In genomic region chr11:21658985-21659384, GRCm38 (mm10) we compare ENCODE assay signal across 9 mouse cellular contexts.
DNase-seq lines count a peak whose midpoint lies in the region; ATAC-seq and TF ChIP-seq lines count a peak whose summit lies in the region.
"Had no signal": no experiment of that assay in that cellular context is flagged by ENCODE, and none has a peak within 500 bp of the region (broad histone marks: within the 10 kb centered on the region; RNA-seq: fewer than 3 reads in every experiment).

No protein-coding gene starts in this region.

- no peaks in the 10 kb centered on the region for H3K4me1 ChIP-seq in forebrain, embryonic 13.5 days
- H3K4me1 ChIP-seq in forebrain, embryonic 10.5 days, result peaks cover 3% of the 10 kb centered on the region; the same call in 1 of the 2 replicates
- H3K4me1 ChIP-seq in lung, postnatal 0 days (ENCODE audit: insufficient read depth, low read depth, low read length), result no peaks in the 10 kb centered on the region
- no peaks in the 10 kb centered on the region for H3K4me1 ChIP-seq in lung, adult 2 months (ENCODE audit: control insufficient read depth, insufficient read depth, low read length)
- H3K4me1 ChIP-seq: heart, embryonic 15.5 days had no signal

- no peak for DNase-seq in forebrain, embryonic 10.5 days (ENCODE audit: extremely low spot score, low spot score)
- DNase-seq in lung, postnatal 0 days (ENCODE audit: low spot score), result peak; percentile 59
- no peak for DNase-seq in lung, adult 2 months
- DNase-seq in brain, embryonic 14.5 days (ENCODE audit: low read depth), result peak; percentile 79
- DNase-seq in left cerebral cortex, postnatal 4 days, result peak; percentile 22
- DNase-seq in gastrocnemius, postnatal 36 days, result no peak
- no peak for DNase-seq in thymus, adult 18-20 months

- 69% methylated on average over 3 of the region's 3 CpGs for WGBS in forebrain, embryonic 13.5 days
- 72% methylated on average over 3 of the region's 3 CpGs for WGBS in forebrain, embryonic 10.5 days
- WGBS in lung, postnatal 0 days, result 65% methylated on average over 3 of the region's 3 CpGs
- 73% methylated on average over 3 of the region's 3 CpGs for WGBS in lung, adult 2 months

- no peaks in the 10 kb centered on the region for H3K36me3 ChIP-seq in forebrain, embryonic 13.5 days (ENCODE audit: poor library complexity, severe bottlenecking)
- H3K36me3 ChIP-seq in forebrain, embryonic 10.5 days (replicated peaks), result no peaks in the 10 kb centered on the region
- no peaks in the 10 kb centered on the region for H3K36me3 ChIP-seq in lung, postnatal 0 days (ENCODE audit: insufficient read depth, low read length)
- H3K36me3 ChIP-seq: heart, embryonic 15.5 days had no signal

- H3K27ac ChIP-seq in forebrain, embryonic 13.5 days, result no peak overlapping the region
- no peak overlapping the region for H3K27ac ChIP-seq in forebrain, embryonic 10.5 days
- H3K27ac ChIP-seq in lung, postnatal 0 days (ENCODE audit: low read length), result no peak overlapping the region
- H3K27ac ChIP-seq: heart, embryonic 15.5 days had no signal

- no peaks in the 10 kb centered on the region for H3K27me3 ChIP-seq in forebrain, embryonic 13.5 days
- H3K27me3 ChIP-seq in forebrain, embryonic 10.5 days (ENCODE audit: poor library complexity, severe bottlenecking), result no peaks in the 10 kb centered on the region
- no peaks in the 10 kb centered on the region for H3K27me3 ChIP-seq in lung, postnatal 0 days (replicated peaks; ENCODE audit: insufficient read depth, low read length)
- H3K27me3 ChIP-seq: heart, embryonic 15.5 days had no signal

- peak; percentile 61; the same call in 1 of the 2 replicates for ATAC-seq in forebrain, embryonic 13.5 days
- no peak for ATAC-seq in lung, postnatal 0 days

- intact Hi-C loops in left cerebral cortex, postnatal 4 days (cut with DNase I), result no loop called here
- intact Hi-C loops in gastrocnemius, postnatal 36 days (cut with DNase I), result loop anchor here (2.0 to 10.0 kb wide), 2 partner anchors 26 to 546 kb away; no protein-coding TSS in a partner anchor

- no peaks in the 10 kb centered on the region for H3K9me3 ChIP-seq in forebrain, embryonic 13.5 days (replicated peaks)
- no peaks in the 10 kb centered on the region for H3K9me3 ChIP-seq in forebrain, embryonic 10.5 days
- no peaks in the 10 kb centered on the region for H3K9me3 ChIP-seq in lung, postnatal 0 days (ENCODE audit: low read length)
- H3K9me3 ChIP-seq: heart, embryonic 15.5 days had no signal

- TF ChIP-seq CTCF in lung, postnatal 0 days (IDR thresholded peaks at IDR 0.05), result peak; percentile 57
- no peak for TF ChIP-seq CTCF in lung, adult 2 months (IDR thresholded peaks at IDR 0.05; ENCODE audit: insufficient read depth, low read length)
- TF ChIP-seq CTCF in brain, embryonic 14.5 days (IDR thresholded peaks at IDR 0.05; ENCODE audit: borderline replicate concordance, extremely low read depth, insufficient read depth, insufficient read length), result peak; percentile 29; the same call in 1 of the 2 replicates

- TF ChIP-seq POLR2A in lung, adult 2 months (IDR thresholded peaks at IDR 0.05; ENCODE audit: borderline replicate concordance, extremely low read depth, low read depth, low read length), result no peak
- no peak for TF ChIP-seq POLR2A in brain, embryonic 14.5 days (IDR thresholded peaks at IDR 0.05; ENCODE audit: borderline replicate concordance, extremely low read depth, insufficient read depth, insufficient read length, poor library complexity, severe bottlenecking)

- TF ChIP-seq EP300 in lung, postnatal 0 days (IDR thresholded peaks at IDR 0.05), result no peak

- H3K4me3 ChIP-seq in forebrain, embryonic 13.5 days, result no peak overlapping the region
- no peak overlapping the region for H3K4me3 ChIP-seq in forebrain, embryonic 10.5 days
- H3K4me3 ChIP-seq in lung, postnatal 0 days (ENCODE audit: low read depth, low read length), result no peak overlapping the region
- H3K4me3 ChIP-seq in lung, adult 2 months (replicated peaks; ENCODE audit: extremely low read depth, low read depth, low read length), result no peak overlapping the region
- H3K4me3 ChIP-seq: heart, embryonic 15.5 days had no signal

- no peak overlapping the region for H3K9ac ChIP-seq in forebrain, embryonic 13.5 days
- no peak overlapping the region for H3K9ac ChIP-seq in lung, postnatal 0 days (replicated peaks; ENCODE audit: low read depth)
- H3K9ac ChIP-seq: heart, embryonic 15.5 days had no signal

- no peak overlapping the region for H3K4me2 ChIP-seq in forebrain, embryonic 13.5 days
- no peak overlapping the region for H3K4me2 ChIP-seq in lung, postnatal 0 days (replicated peaks; ENCODE audit: low read depth, low read length)
- H3K4me2 ChIP-seq: heart, embryonic 15.5 days had no signal

Comparison
In these comparisons a context has a peak if more than half of its experiments do, and no peak if none do; other contexts are left out.
1. DNase-seq: peak in lung, postnatal 0 days (single experiment), brain, embryonic 14.5 days (single experiment) and left cerebral cortex, postnatal 4 days (single experiment); none in forebrain, embryonic 10.5 days (single experiment), lung, adult 2 months (single experiment), gastrocnemius, postnatal 36 days (0 of 2) and thymus, adult 18-20 months (0 of 2).